Mouse (Mus musculus): ENCODE results near the gene Sipa1l2.

Sipa1l2 gene

GRCm38 (mm10) chr8:125368341-125369035 lies 201.1 kb downstream of the Sipa1l2 start:
- no peak for DNase-seq (ENCODE audit: low spot score)
